Mouse (Mus musculus) gastrocnemius, postnatal 4 days (tissue): Measurements from ENCODE around the gene Fam53b. TPM values are rescaled to one million over a fixed set of nuclear protein-coding genes. Genes with fewer than 3 reads are reported as not detected.

Experiments used
- total RNA-seq, 2 experiments: library from RNA; stranded (reverse); gene quantifications; 2 replicates each; pipeline ENCODE4 v1.2.3; 2021

The Fam53b gene
- total RNA-seq, 2 experiments from 2014 or later, result 44.6 to 48.9 TPM

Other genes with a start within 250 kb of the Fam53b start
- 10 to 100 TPM; 73.8 to 76.2 TPM for gene Oat, start 237.5 kb downstream of the Fam53b start, total RNA-seq
- not detected for gene Nkx1-2, start 214.2 kb downstream of the Fam53b start, total RNA-seq
- 10 to 100 TPM in 1 of 2 experiments, 1 to 10 TPM in 1; 7.8 to 10.5 TPM for gene Lhpp, start 203.2 kb downstream of the Fam53b start, total RNA-seq
- 10 to 100 TPM; 15.7 to 21.1 TPM for gene Eef1akmt2, start 38.8 kb upstream of the Fam53b start, total RNA-seq
- gene Abraxas2, start 45.3 kb upstream of the Fam53b start, total RNA-seq, result 10 to 100 TPM; 33.1 to 37.7 TPM
- gene Zranb1, start 117.3 kb upstream of the Fam53b start, total RNA-seq, result 10 to 100 TPM; 29.7 to 35.5 TPM